Mouse (Mus musculus) CH12.LX (cell line): ENCODE measurements around the gene Stxbp3. TPM values are rescaled to one million over a fixed set of nuclear protein-coding genes. Genes with fewer than 3 reads are reported as not detected.

Experiments
- DNase-seq: peaks from one replicate; pipeline ENCODE4 v3.0.0-alpha.2; 2013; ENCODE audit errors: extremely low read depth
- H3K27ac ChIP-seq: 2 replicates; pipeline ENCODE4 v1.5.1; 2012; ENCODE audit warnings: low read depth, mild to moderate bottlenecking, control low read depth, moderate library complexity; ENCODE audit not compliant: insufficient read depth
- H3K27me3 ChIP-seq: replicated peaks from 2 replicates; pipeline ENCODE3; 2012; ENCODE audit warnings: inconsistent platforms
- H3K36me3 ChIP-seq, 2 experiments: replicated peaks in 1 of 2; 2 replicates each; pipeline versions ENCODE3 to v1.6.1; 2012; ENCODE audit warnings: inconsistent platforms in 1 of 2, low read length in 1 of 2, mild to moderate bottlenecking in 1 of 2, mixed read lengths in 1 of 2, moderate library complexity in 1 of 2; ENCODE audit not compliant: control insufficient read depth in 1 of 2, insufficient read depth in 1 of 2
- H3K4me1 ChIP-seq, 2 experiments: 2 replicates each; pipeline ENCODE4 v1.6.1; 2012; ENCODE audit warnings: inconsistent platforms in 1 of 2, moderate library complexity in 1 of 2; ENCODE audit not compliant: insufficient read depth in 2 of 2, control insufficient read depth in 1 of 2
- H3K4me2 ChIP-seq: 2 replicates; pipeline ENCODE4 v1.6.1; 2012; ENCODE audit warnings: low read depth, mild to moderate bottlenecking, control low read depth; ENCODE audit not compliant: poor library complexity, insufficient read depth, severe bottlenecking
- H3K4me3 ChIP-seq, 3 experiments: fragments of 150-350 bp in 1 of 3; sonication (generic) in 1 of 3; replicated peaks in 1 of 3; 2 replicates each; pipeline versions ENCODE3 to v1.5.1; 2011 to 2012; ENCODE audit warnings: low read depth in 2 of 3, low read length in 2 of 3, mild to moderate bottlenecking in 2 of 3, moderate library complexity in 2 of 3, control low read depth in 1 of 3, improper control_type of control experiment in 1 of 3, inconsistent platforms in 1 of 3, mixed read lengths in 1 of 3; ENCODE audit not compliant: poor library complexity in 1 of 3
- H3K79me2 ChIP-seq: replicated peaks from 2 replicates; pipeline ENCODE4 v1.6.1; 2012; ENCODE audit warnings: mild to moderate bottlenecking, moderate library complexity; ENCODE audit not compliant: control insufficient read depth, poor library complexity, insufficient read depth, severe bottlenecking; ENCODE audit errors: extremely low read depth
- H3K9ac ChIP-seq: 2 replicates; pipeline ENCODE4 v1.6.1; 2012; ENCODE audit warnings: low read depth, mild to moderate bottlenecking, control low read depth, moderate library complexity; ENCODE audit not compliant: insufficient read depth
- H3K9me3 ChIP-seq: replicated peaks from 2 replicates; pipeline ENCODE3; 2012; ENCODE audit warnings: low read length, inconsistent platforms, mixed read lengths
- CHD1 ChIP-seq: IDR thresholded peaks from 2 replicates; pipeline ENCODE4 v1.6.1; 2012; ENCODE audit warnings: low read depth, low read length, improper control_type of control experiment, inconsistent platforms
- CTCF ChIP-seq, 2 experiments: IDR thresholded peaks in 1 of 2; conservative IDR thresholded peaks in 1 of 2; 2 replicates each; pipeline ENCODE4 v1.5.1; 2011 to 2012; ENCODE audit warnings: low read depth in 2 of 2, low read length in 2 of 2, improper control_type of control experiment in 1 of 2, inconsistent platforms in 1 of 2, mild to moderate bottlenecking in 1 of 2, moderate library complexity in 1 of 2
- ELF1 ChIP-seq: IDR thresholded peaks from 2 replicates; pipeline ENCODE4 v1.6.1; 2014; ENCODE audit warnings: low read depth, mild to moderate bottlenecking, inconsistent platforms, low read length, improper control_type of control experiment
- HCFC1 ChIP-seq: IDR thresholded peaks from 2 replicates; pipeline ENCODE4 v1.6.1; 2012; ENCODE audit warnings: low read depth, mild to moderate bottlenecking, inconsistent platforms, low read length, improper control_type of control experiment
- JUN ChIP-seq: IDR thresholded peaks from 2 replicates; pipeline ENCODE4 v1.6.1; 2011; ENCODE audit warnings: low read depth, mild to moderate bottlenecking, low read length, improper control_type of control experiment, moderate library complexity; ENCODE audit not compliant: insufficient read depth
- JUND ChIP-seq: conservative IDR thresholded peaks from 2 replicates; pipeline ENCODE4 v1.6.1; 2011; ENCODE audit warnings: low read depth, low read length, improper control_type of control experiment
- KAT2A ChIP-seq: IDR thresholded peaks from 2 replicates; pipeline ENCODE4 v1.6.1; 2012; ENCODE audit warnings: low read length, improper control_type of control experiment, inconsistent platforms; ENCODE audit not compliant: insufficient replicate concordance
- MAFK ChIP-seq: IDR thresholded peaks from 2 replicates; pipeline ENCODE4 v1.6.1; 2011; ENCODE audit warnings: low read length, improper control_type of control experiment; ENCODE audit not compliant: insufficient replicate concordance
- MAZ ChIP-seq: IDR thresholded peaks from 2 replicates; pipeline ENCODE4 v1.6.1; 2012; ENCODE audit warnings: low read depth, mild to moderate bottlenecking, inconsistent platforms, low read length, improper control_type of control experiment, moderate library complexity
- MEF2A ChIP-seq: IDR thresholded peaks from 2 replicates; pipeline ENCODE4 v1.6.1; 2014; ENCODE audit warnings: low read depth, mild to moderate bottlenecking, inconsistent platforms, low read length, improper control_type of control experiment, borderline replicate concordance
- MXI1 ChIP-seq: IDR thresholded peaks from 2 replicates; pipeline ENCODE4 v1.6.1; 2011; ENCODE audit warnings: mild to moderate bottlenecking, low read depth, low read length, improper control_type of control experiment
- NELFE ChIP-seq: IDR thresholded peaks from 2 replicates; pipeline ENCODE4 v1.6.1; 2011; ENCODE audit warnings: low read depth, low read length, improper control_type of control experiment
- NRF1 ChIP-seq: IDR thresholded peaks from 2 replicates; pipeline ENCODE4 v1.6.1; 2014; ENCODE audit warnings: low read depth, mild to moderate bottlenecking, inconsistent platforms, low read length, improper control_type of control experiment, moderate library complexity
- POLR2A ChIP-seq: IDR thresholded peaks from 2 replicates; pipeline ENCODE4 v1.6.1; 2011; ENCODE audit warnings: low read depth, mild to moderate bottlenecking, improper control_type of control experiment, low read length
- RAD21 ChIP-seq: IDR thresholded peaks from 2 replicates; pipeline ENCODE4 v1.6.1; 2011; ENCODE audit warnings: low read depth, mild to moderate bottlenecking, low read length, improper control_type of control experiment, moderate library complexity
- SIN3A ChIP-seq: IDR thresholded peaks from 2 replicates; pipeline ENCODE4 v1.6.1; 2012; ENCODE audit warnings: low read length, improper control_type of control experiment, inconsistent platforms
- SMC3 ChIP-seq: IDR thresholded peaks from 2 replicates; pipeline ENCODE4 v1.6.1; 2011; ENCODE audit warnings: low read depth, low read length, improper control_type of control experiment
- TBP ChIP-seq: conservative IDR thresholded peaks from 2 replicates; pipeline ENCODE4 v1.6.1; 2011; ENCODE audit warnings: low read depth, low read length, improper control_type of control experiment
- TCF12 ChIP-seq: IDR thresholded peaks from 2 replicates; pipeline ENCODE4 v1.6.1; 2014; ENCODE audit warnings: low read depth, mild to moderate bottlenecking, inconsistent platforms, low read length, improper control_type of control experiment
- UBTF ChIP-seq: IDR thresholded peaks from 2 replicates; pipeline ENCODE4 v1.6.1; 2012; ENCODE audit warnings: low read depth, mild to moderate bottlenecking, inconsistent platforms, low read length, improper control_type of control experiment, moderate library complexity
- USF1 ChIP-seq: IDR thresholded peaks from 2 replicates; pipeline ENCODE4 v1.6.1; 2014; ENCODE audit warnings: low read depth, mild to moderate bottlenecking, inconsistent platforms, low read length, improper control_type of control experiment
- ZC3H11A ChIP-seq: IDR thresholded peaks from 2 replicates; pipeline ENCODE4 v1.6.1; 2012; ENCODE audit warnings: low read depth, mild to moderate bottlenecking, inconsistent platforms, low read length, improper control_type of control experiment
- ZKSCAN1 ChIP-seq: IDR thresholded peaks from 2 replicates; pipeline ENCODE4 v1.6.1; 2012; ENCODE audit warnings: low read depth, inconsistent platforms, low read length, improper control_type of control experiment, borderline replicate concordance
- ZMIZ1 ChIP-seq: IDR thresholded peaks from 2 replicates; pipeline ENCODE4 v1.6.1; 2012; ENCODE audit warnings: low read depth, mild to moderate bottlenecking, inconsistent platforms, low read length, improper control_type of control experiment
- dilution Hi-C: fragments of 300-500 bp; cut with MboI; formaldehyde crosslinking; loops from 2 replicates; pipeline ENCODE4 v1.14.3; 2020; ENCODE audit warnings: low sequenced_read_pairs; ENCODE audit not compliant: extremely low pct_unique_long_range_greater_than_20kb, extremely low pct_ligation_motif_present
- in situ Hi-C: fragments of 300-500 bp; cut with MboI; formaldehyde crosslinking; loops from 3 replicates; pipeline ENCODE4 v1.14.3; 2019; ENCODE audit warnings: low sequenced_read_pairs, low pct_ligation_motif_present, low pct_unique_long_range_greater_than_20kb, mixed read lengths
- polyA plus RNA-seq: library from polyadenylated mRNA; unstranded; fragments of >175 nt; gene quantifications from 2 replicates; pipeline ENCODE4 v1.2.1, GENCODE M21; 2012; ENCODE audit warnings: low read depth; ENCODE audit not compliant: insufficient read length
- total RNA-seq, 2 experiments: library from RNA; depleted of rRNA; stranded (reverse); fragments of 300-350 nt in 1 of 2; fragments of >200 nt in 1 of 2; gene quantifications; 2 replicates each; pipeline ENCODE4 v1.2.3; 2012 to 2014

Stxbp3 gene
- 14.5 and 21.5 TPM in 2 replicates for total RNA-seq (2012; rRNA removed)
- 14.4 and 16.7 TPM in 2 replicates for total RNA-seq (2014; rRNA removed)
- 12.1 and 16.7 TPM in 2 replicates for polyA plus RNA-seq

- H3K79me2 ChIP-seq: peaks cover 26% of the 10 kb centered on the region
- H3K36me3 ChIP-seq: peaks cover 7 to 12% of the 10 kb centered on the region in 2 experiments
- H3K4me3 ChIP-seq: peak within 1 kb of the TSS; percentile 70 to 93 (median 89)
- dilution Hi-C loops: no loop called here
- TF ChIP-seq MAZ (peak; percentile 79), JUND (0 out of 2 replicates have a peak, but pooled peaks have one; percentile 21), ZKSCAN1 (no peak), TBP (0 out of 2 replicates have a peak, but pooled peaks have one; percentile 23), CHD1 (no peak), ZMIZ1 (peak; percentile 68; the same call in 1 of the 2 replicates), UBTF (0 out of 2 replicates have a peak, but pooled peaks have one; percentile 57), MEF2A (peak; percentile 70; the same call in 1 of the 2 replicates), USF1 (no peak), NRF1 (peak; percentile 89), RAD21 (peak; percentile 59), TCF12 (peak; percentile 65; the same call in 1 of the 2 replicates), ZC3H11A (no peak), SMC3 (peak; percentile 68), KAT2A (no peak), MXI1 (peak; percentile 47; the same call in 1 of the 2 replicates), POLR2A (peak; percentile 87), ELF1 (peak; percentile 44; the same call in 1 of the 2 replicates), SIN3A (peak; percentile 79), JUN (peak; percentile 21; the same call in 1 of the 2 replicates), CTCF (conservative IDR thresholded peaks at IDR 0.05 in 1 of 2, IDR thresholded peaks at IDR 0.05 in 1 of 2; ENCODE audit: low read depth in 2 of 2, low read length in 2 of 2) (peak in 1 of 2 experiments; percentile 90; a peak in 2 of 4 replicates), HCFC1 (peak; percentile 50), NELFE (peak; percentile 80), MAFK (no peak)
- peak within 1 kb of the TSS; percentile 23; the same call in 1 of the 2 replicates for H3K27ac ChIP-seq
- peak; percentile 97 for DNase-seq
- H3K9me3 ChIP-seq: no peaks in the 10 kb centered on the region
- H3K27me3 ChIP-seq: peaks cover 3% of the 10 kb centered on the region
- peak within 1 kb of the TSS; percentile 32 for H3K4me2 ChIP-seq
- in situ Hi-C loops: no loop called here
- H3K9ac ChIP-seq: peak within 1 kb of the TSS; percentile 72
- peaks cover 4 to 15% of the 10 kb centered on the region in 2 experiments; a peak in 3 of 4 replicates for H3K4me1 ChIP-seq
Observed at GRCm38 (mm10) chr3:108840000-108840715, at the start of gene Stxbp3. TSS of gene Stxbp3 (minus strand) at chr3:108840526.
